Mouse (Mus musculus): ENCODE measurements around the gene Myh14. TPM values are rescaled to one million over a fixed set of nuclear protein-coding genes. Genes with fewer than 3 reads are reported as not detected.

Gene Myh14
- total and polyA plus RNA-seq, 3 experiments, result under 0.01 to 0.08 TPM; not detected in 1

GRCm38 (mm10) chr7:44593051-44593450, 77.6 kb downstream of the Myh14 start:
- Histone ChIP-seq H3K4me3 (ENCODE audit: control insufficient read depth in 1 of 2, insufficient read depth in 1 of 2, low read depth in 2 of 2, low read length in 2 of 2) (no peak overlapping the region), H3K27ac (ENCODE audit: control insufficient read depth, low read depth, low read length) (no peak overlapping the region), H3K9ac (ENCODE audit: control insufficient read depth, low read depth, low read length, poor library complexity, severe bottlenecking) (no peak overlapping the region), H3K36me3 (ENCODE audit: control insufficient read depth in 1 of 2, insufficient read depth in 2 of 2, low read length in 2 of 2) (no peaks in the 10 kb centered on the region), H3K79me2 (ENCODE audit: control insufficient read depth, insufficient read depth, low read length, poor library complexity) (no peaks in the 10 kb centered on the region), H3K9me3 (replicated peaks; ENCODE audit: insufficient read depth, low read length) (no peaks in the 10 kb centered on the region), H3K4me1 (ENCODE audit: control insufficient read depth in 1 of 2, insufficient read depth in 2 of 2, low read length in 2 of 2) (no peaks in the 10 kb centered on the region), H3K27me3 (ENCODE audit: control insufficient read depth in 1 of 2, insufficient read depth in 2 of 2, low read length in 2 of 2) (no peaks in the 10 kb centered on the region)
- TF ChIP-seq HCFC1 (IDR thresholded peaks at IDR 0.05; ENCODE audit: low read depth, low read length) (no peak), MEF2A (IDR thresholded peaks at IDR 0.05; ENCODE audit: extremely low read depth, insufficient replicate concordance, low read depth, low read length, poor library complexity, severe bottlenecking) (no peak), MYB (IDR thresholded peaks at IDR 0.05; ENCODE audit: low read depth, low read length) (no peak), USF2 (IDR thresholded peaks at IDR 0.05; ENCODE audit: borderline replicate concordance in 1 of 2, insufficient read depth in 1 of 2, low read depth in 1 of 2, low read length in 2 of 2) (no peak), MAFK (IDR thresholded peaks at IDR 0.05; ENCODE audit: borderline replicate concordance, low read depth, low read length) (no peak), GABPA (IDR thresholded peaks at IDR 0.05; ENCODE audit: low read depth, low read length) (no peak), POLR2AphosphoS5 (IDR thresholded peaks at IDR 0.05; ENCODE audit: borderline replicate concordance, low read depth, low read length) (no peak), RCOR1 (IDR thresholded peaks at IDR 0.05; ENCODE audit: low read depth, low read length) (no peak), ELF1 (IDR thresholded peaks at IDR 0.05; ENCODE audit: low read depth, low read length) (no peak), ZC3H11A (IDR thresholded peaks at IDR 0.05; ENCODE audit: low read depth, low read length) (no peak), CHD2 (IDR thresholded peaks at IDR 0.05; ENCODE audit: low read length) (no peak), USF1 (IDR thresholded peaks at IDR 0.05; ENCODE audit: low read depth, low read length) (no peak), MAX (IDR thresholded peaks at IDR 0.05; ENCODE audit: low read length) (no peak)
- no peak for DNase-seq (ENCODE audit: low read depth, low spot score)

GRCm38 (mm10) chr7:44591348-44592116, 79.1 kb downstream of the Myh14 start:
- Histone ChIP-seq H3K27ac (ENCODE audit: control insufficient read depth, low read depth, low read length) (no peak overlapping the region), H3K79me2 (ENCODE audit: control insufficient read depth, insufficient read depth, low read length, poor library complexity) (no peaks in the 10 kb centered on the region), H3K9ac (ENCODE audit: control insufficient read depth, low read depth, low read length, poor library complexity, severe bottlenecking) (no peak overlapping the region), H3K27me3 (ENCODE audit: control insufficient read depth in 1 of 2, insufficient read depth in 2 of 2, low read length in 2 of 2) (no peaks in the 10 kb centered on the region), H3K4me1 (ENCODE audit: control insufficient read depth in 1 of 2, insufficient read depth in 2 of 2, low read length in 2 of 2) (no peaks in the 10 kb centered on the region), H3K4me3 (ENCODE audit: control insufficient read depth in 1 of 2, insufficient read depth in 1 of 2, low read depth in 2 of 2, low read length in 2 of 2) (no peak overlapping the region), H3K36me3 (ENCODE audit: control insufficient read depth in 1 of 2, insufficient read depth in 2 of 2, low read length in 2 of 2) (no peaks in the 10 kb centered on the region), H3K9me3 (replicated peaks; ENCODE audit: insufficient read depth, low read length) (no peaks in the 10 kb centered on the region)
- DNase-seq (ENCODE audit: low read depth, low spot score), result no peak
- TF ChIP-seq E2F4 (IDR thresholded peaks at IDR 0.05; ENCODE audit: borderline replicate concordance, low read depth, low read length) (no peak), MAX (IDR thresholded peaks at IDR 0.05; ENCODE audit: low read length) (no peak), CHD2 (IDR thresholded peaks at IDR 0.05; ENCODE audit: low read length) (no peak), MEF2A (IDR thresholded peaks at IDR 0.05; ENCODE audit: extremely low read depth, insufficient replicate concordance, low read depth, low read length, poor library complexity, severe bottlenecking) (no peak), NRF1 (IDR thresholded peaks at IDR 0.05; ENCODE audit: insufficient read depth, low read depth, low read length, poor library complexity, severe bottlenecking) (no peak), ZKSCAN1 (IDR thresholded peaks at IDR 0.05; ENCODE audit: low read depth, low read length) (no peak), POLR2AphosphoS2 (IDR thresholded peaks at IDR 0.05; ENCODE audit: low read length) (no peak), NELFE (IDR thresholded peaks at IDR 0.05; ENCODE audit: low read depth, low read length) (no peak), MAZ (IDR thresholded peaks at IDR 0.05; ENCODE audit: low read depth, low read length) (no peak), HCFC1 (IDR thresholded peaks at IDR 0.05; ENCODE audit: low read depth, low read length) (no peak), ZMIZ1 (IDR thresholded peaks at IDR 0.05; ENCODE audit: low read depth, low read length) (no peak), RAD21 (IDR thresholded peaks at IDR 0.05; ENCODE audit: low read depth, low read length) (no peak), KAT2A (conservative IDR thresholded peaks at IDR 0.05; ENCODE audit: low read depth, low read length) (no peak), RCOR1 (IDR thresholded peaks at IDR 0.05; ENCODE audit: low read depth, low read length) (no peak), EP300 (IDR thresholded peaks at IDR 0.05; ENCODE audit: low read depth in 1 of 2, low read length in 2 of 2) (no peak), TBP (IDR thresholded peaks at IDR 0.05; ENCODE audit: low read depth, low read length) (no peak)

All from MEL (cell line).